Mouse (Mus musculus) spleen, postnatal 36 days (tissue): Measurements from ENCODE around the gene Foxp1.

ENCODE experiments used
- DNase-seq, 2 experiments: peaks; one replicate each; pipeline ENCODE4 v3.0.0; 2022; ENCODE audit warnings: low spot score in 2 of 2, mixed read lengths in 1 of 2

Foxp1 gene

GRCm38 (mm10) chr6:99484197-99484725, 38.3 kb downstream of the Foxp1 start:
- no peak for DNase-seq

GRCm38 (mm10) chr6:99483556-99483955, 39.0 kb downstream of the Foxp1 start:
- DNase-seq = no peak

DNA sequence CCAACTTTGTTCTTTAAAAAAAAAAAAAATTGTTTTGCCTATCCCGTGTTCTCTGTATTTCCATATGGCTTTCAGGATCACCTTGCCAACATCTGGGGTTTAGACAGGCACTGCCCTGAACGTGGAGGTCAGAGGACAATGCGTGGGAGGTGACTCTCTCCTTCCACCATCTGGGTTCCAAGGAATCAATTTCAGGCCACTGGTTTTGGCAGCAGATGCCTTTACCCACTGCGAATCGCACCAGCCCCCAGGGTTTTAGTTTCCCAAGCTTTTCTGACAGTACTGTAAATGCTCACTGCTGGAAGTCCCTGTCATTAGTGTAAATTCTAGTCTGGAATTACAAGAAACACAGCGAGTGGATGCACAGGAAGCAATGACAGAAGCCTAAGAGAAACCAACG, 41.0 kb downstream of the Foxp1 start:
- no peak for DNase-seq

GRCm38 (mm10) chr6:99478873-99479650, 43.5 kb downstream of the Foxp1 start:
- DNase-seq = no peak

DNA sequence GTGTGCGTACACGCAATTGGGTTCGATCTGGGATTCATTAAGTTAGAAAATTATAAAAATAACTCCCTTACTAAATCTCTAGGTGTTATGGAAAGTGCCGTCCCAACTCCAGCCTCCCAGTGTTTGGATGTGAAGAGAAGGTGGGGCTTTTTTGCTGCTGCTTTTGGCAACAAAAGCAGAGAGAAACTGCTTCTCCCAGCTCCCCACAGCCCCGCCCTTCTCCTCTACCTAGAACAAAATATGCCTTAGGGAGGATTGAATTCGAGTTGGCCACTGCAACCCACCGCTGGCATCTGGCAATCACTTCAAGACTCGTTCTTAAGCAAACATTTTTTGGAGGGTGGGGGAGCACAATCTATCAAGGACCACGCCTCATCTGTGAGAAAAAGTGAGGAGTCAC, 47.5 kb downstream of the Foxp1 start:
- DNase-seq = no peak

- DNase-seq = no peak
Observed at GRCm38 (mm10) chr6:99470906-99471305, 51.6 kb downstream of the Foxp1 start.

GRCm38 (mm10) chr6:99469134-99469834, 53.2 kb downstream of the Foxp1 start:
- no peak for DNase-seq

GRCm38 (mm10) chr6:99467831-99468230, 54.7 kb downstream of the Foxp1 start:
- DNase-seq = no peak

- DNase-seq = no peak
Observed at GRCm38 (mm10) chr6:99467109-99467508, 55.4 kb downstream of the Foxp1 start.

GRCm38 (mm10) chr6:99466354-99466753, 56.2 kb downstream of the Foxp1 start:
- DNase-seq = no peak

DNA sequence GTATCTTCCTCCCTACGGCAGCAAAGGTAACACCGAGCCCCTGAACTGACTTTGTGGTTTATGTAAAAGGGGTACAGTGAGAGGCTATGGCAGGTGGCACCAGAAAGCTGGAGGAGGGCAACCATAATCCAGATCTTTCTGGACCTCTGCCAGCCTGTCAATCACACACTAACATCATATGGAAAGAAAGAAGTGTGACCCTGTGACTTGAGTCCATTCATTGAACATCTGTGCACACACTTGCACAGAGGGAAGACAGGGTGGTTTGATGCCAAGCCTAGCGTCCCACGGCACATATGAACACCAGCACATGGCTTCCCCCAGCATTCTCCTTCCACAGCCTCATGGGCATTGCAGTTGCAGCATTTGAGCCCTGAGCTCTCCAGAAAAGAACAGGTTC, 58.1 kb downstream of the Foxp1 start:
- DNase-seq = no peak

DNA sequence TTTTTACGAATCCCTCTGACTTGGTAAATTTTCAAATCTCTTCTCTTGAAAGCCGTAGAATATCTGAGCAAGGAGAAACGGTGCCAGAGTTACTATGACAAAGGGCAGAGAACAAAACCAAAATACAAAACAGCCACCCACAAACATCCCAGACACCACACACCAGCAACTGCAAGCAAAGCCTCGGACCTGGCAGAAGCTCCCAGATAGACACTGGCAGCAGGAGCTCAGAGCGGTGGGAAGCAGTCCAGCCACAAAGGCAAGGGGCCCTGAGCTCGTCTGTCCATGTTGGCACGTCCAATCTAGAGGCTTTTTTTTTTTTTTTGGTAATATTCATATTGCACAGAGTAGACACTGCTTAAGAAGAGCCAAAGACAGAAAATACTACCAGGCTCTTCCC, 58.6 kb downstream of the Foxp1 start:
- DNase-seq = no peak

DNA sequence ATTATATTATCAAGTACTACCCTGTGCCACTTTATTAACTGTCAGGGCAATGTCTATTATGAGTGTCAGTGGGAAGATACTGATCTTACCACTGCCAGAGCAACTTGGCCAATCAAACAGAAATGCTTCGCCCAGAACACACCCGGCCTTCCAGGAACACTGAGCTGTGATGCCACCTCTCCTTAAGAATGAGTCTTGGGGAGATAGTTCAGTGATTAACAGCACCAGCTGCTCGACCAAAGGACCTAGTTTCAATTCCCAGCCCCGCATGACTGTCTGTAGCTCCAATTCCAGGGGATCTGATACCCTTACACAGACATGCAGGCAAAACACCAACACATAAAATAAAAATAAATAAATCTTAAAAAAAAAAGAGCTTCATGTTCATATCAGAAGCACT, 63.7 kb downstream of the Foxp1 start:
- DNase-seq = no peak

- no peak for DNase-seq
Observed at GRCm38 (mm10) chr6:99453763-99454520, 68.6 kb downstream of the Foxp1 start.

DNA sequence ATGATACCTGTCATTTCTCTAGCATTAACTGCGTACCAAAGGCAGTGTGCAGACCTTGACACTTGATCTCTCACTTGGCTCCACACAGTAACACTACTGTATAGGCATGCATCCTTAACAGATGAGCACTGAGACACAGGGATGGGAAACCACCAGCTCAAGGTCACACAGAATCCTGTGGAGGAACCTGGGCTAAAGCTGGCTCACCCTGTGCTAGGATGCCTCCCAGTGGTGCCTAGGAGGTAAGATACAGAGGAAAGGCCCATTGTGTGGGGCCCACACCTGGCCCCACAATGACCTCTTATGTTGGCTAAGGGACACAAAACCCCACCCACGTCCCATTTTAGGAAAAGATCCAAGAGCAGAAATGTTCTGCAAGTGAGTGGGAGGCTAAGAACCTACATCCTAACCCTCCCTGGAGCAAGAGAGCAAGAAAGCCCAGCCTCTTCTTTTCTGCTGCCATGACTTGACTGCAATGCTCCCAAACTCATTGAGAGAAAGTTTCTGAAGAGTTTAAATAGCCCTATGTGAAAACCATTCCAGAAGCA, 69.8 kb downstream of the Foxp1 start:
- peak; percentile 48 to 49 for DNase-seq

- DNase-seq = no peak
Observed at GRCm38 (mm10) chr6:99451479-99451878, 71.0 kb downstream of the Foxp1 start.

- DNase-seq = no peak
Observed at GRCm38 (mm10) chr6:99447447-99447846, 75.1 kb downstream of the Foxp1 start.

DNA sequence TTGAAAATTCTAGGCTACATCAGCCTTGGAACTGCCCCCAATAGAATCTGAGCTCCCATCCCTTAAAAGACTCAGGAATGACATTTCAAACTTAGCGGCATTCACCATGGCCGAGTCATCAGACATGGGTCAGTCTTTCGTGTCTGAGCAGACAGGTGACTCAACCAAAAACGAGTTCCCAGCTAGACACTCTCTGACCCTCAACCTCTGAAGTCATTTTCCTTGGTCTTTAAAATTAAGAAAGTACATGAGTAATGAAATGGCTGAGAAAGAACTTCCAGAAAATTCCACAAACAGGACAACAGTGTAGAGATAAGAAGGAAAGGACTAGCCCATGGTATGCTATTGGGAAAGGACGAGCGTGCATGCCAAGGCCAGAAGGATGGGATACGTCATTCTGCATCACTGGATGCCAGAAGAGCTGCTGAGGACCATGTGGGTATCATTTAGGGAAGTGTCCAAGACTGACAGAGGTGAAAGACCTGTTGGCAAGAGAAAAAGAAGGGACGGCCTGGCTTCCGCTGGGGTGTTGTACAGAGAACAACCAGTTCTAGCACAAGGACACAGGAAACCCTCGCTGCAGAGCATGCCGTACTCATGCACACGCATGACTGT, 75.6 kb downstream of the Foxp1 start:
- no peak for DNase-seq

DNA sequence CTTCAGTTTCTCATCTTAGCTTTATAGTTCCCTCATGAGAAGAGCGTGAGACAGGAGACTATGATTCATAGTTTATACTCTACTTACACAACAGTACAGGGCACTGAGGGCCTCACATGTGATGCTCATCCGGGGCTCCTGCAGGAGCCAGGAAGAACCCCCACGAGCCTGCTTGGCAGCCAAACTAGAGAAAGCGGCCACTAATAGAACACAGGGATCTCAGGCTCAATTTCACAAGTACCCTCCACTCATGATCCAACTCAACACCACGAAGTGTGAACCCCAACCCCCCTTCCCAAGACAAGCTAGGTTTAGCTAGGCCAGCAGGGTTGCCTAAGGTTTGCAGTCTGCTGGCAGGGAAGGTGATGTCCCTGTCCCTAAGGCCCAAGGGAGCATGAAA, 79.1 kb downstream of the Foxp1 start:
- DNase-seq = no peak

GRCm38 (mm10) chr6:99441100-99441499, 81.4 kb downstream of the Foxp1 start:
- no peak for DNase-seq

DNA sequence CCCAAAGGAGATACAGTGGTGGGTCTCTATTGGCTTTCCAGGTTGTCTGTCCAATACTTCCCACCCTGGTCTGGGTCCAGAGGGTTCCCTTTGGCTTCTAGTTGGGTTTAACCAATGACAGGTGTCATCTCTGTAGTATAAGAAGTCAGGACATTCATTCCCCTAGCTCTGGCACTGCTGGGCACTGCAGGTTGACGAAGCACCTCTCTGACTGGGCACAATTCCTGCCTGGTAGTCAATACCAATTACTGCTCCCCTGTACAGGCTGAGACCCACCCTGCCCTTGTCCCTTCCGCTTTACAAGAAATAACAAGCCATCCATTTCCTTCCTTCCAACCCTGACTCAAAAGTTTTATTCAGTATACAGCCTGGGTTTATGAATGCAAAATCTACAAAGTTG, 81.9 kb downstream of the Foxp1 start:
- no peak for DNase-seq
